Mouse (Mus musculus): ENCODE measurements around the gene Fam193a. TPM values are rescaled to one million over a fixed set of nuclear protein-coding genes. Genes with fewer than 3 reads are reported as not detected.

Fam193a gene
- total RNA-seq, 2 experiments from 2014 or later: 20.1 to 33.6 TPM

GRCm38 (mm10) chr5:34372541-34372940 is 2.8 kb downstream of the Fam193a start:
- ATAC-seq (replicated peaks; ENCODE audit: low FRiP score, low TSS enrichment, poor library complexity, severe bottlenecking): no peak

- peak; percentile 70 for ATAC-seq (replicated peaks; ENCODE audit: low FRiP score, low TSS enrichment, poor library complexity, severe bottlenecking)
These were observed 9.1 kb downstream of the Fam193a start for GRCm38 (mm10) chr5:34378787-34379186.

- no peak for ATAC-seq (replicated peaks; ENCODE audit: low FRiP score, low TSS enrichment, poor library complexity, severe bottlenecking)
These were observed 12.0 kb downstream of the Fam193a start for GRCm38 (mm10) chr5:34381700-34382099.

- ATAC-seq (replicated peaks; ENCODE audit: low FRiP score, low TSS enrichment, poor library complexity, severe bottlenecking): no peak
These were observed 15.9 kb downstream of the Fam193a start for GRCm38 (mm10) chr5:34385616-34386015.

- no peak for ATAC-seq (replicated peaks; ENCODE audit: low FRiP score, low TSS enrichment, poor library complexity, severe bottlenecking)
These were observed 17.0 kb downstream of the Fam193a start for GRCm38 (mm10) chr5:34386744-34387143.

- no peak for ATAC-seq (replicated peaks; ENCODE audit: low FRiP score, low TSS enrichment, poor library complexity, severe bottlenecking)
These were observed 23.5 kb downstream of the Fam193a start for GRCm38 (mm10) chr5:34393251-34393650.

GRCm38 (mm10) chr5:34395347-34395746 is 25.6 kb downstream of the Fam193a start:
- ATAC-seq (replicated peaks; ENCODE audit: low FRiP score, low TSS enrichment, poor library complexity, severe bottlenecking): no peak

- ATAC-seq (replicated peaks; ENCODE audit: low FRiP score, low TSS enrichment, poor library complexity, severe bottlenecking): no peak
These were observed 26.3 kb downstream of the Fam193a start for GRCm38 (mm10) chr5:34395850-34396540.

- no peak for ATAC-seq (replicated peaks; ENCODE audit: low FRiP score, low TSS enrichment, poor library complexity, severe bottlenecking)
These were observed 28.1 kb downstream of the Fam193a start for GRCm38 (mm10) chr5:34397866-34398265.

- no peak for ATAC-seq (replicated peaks; ENCODE audit: low FRiP score, low TSS enrichment, poor library complexity, severe bottlenecking)
These were observed 28.6 kb downstream of the Fam193a start for GRCm38 (mm10) chr5:34398326-34398725.

GRCm38 (mm10) chr5:34407366-34407918 is 37.7 kb downstream of the Fam193a start:
- no peak for ATAC-seq (replicated peaks; ENCODE audit: low FRiP score, low TSS enrichment, poor library complexity, severe bottlenecking)

- no peak for ATAC-seq (replicated peaks; ENCODE audit: low FRiP score, low TSS enrichment, poor library complexity, severe bottlenecking)
These were observed 39.3 kb downstream of the Fam193a start for GRCm38 (mm10) chr5:34409002-34409401.

- ATAC-seq (replicated peaks; ENCODE audit: low FRiP score, low TSS enrichment, poor library complexity, severe bottlenecking): peak; percentile 52; the same call in 1 of the 2 replicates
These were observed 41.1 kb downstream of the Fam193a start for GRCm38 (mm10) chr5:34410819-34411218.

GRCm38 (mm10) chr5:34413921-34414320 is 44.2 kb downstream of the Fam193a start:
- ATAC-seq (replicated peaks; ENCODE audit: low FRiP score, low TSS enrichment, poor library complexity, severe bottlenecking): no peak

GRCm38 (mm10) chr5:34417251-34418008 is 47.7 kb downstream of the Fam193a start:
- ATAC-seq (replicated peaks; ENCODE audit: low FRiP score, low TSS enrichment, poor library complexity, severe bottlenecking): no peak

GRCm38 (mm10) chr5:34419188-34419587 is 49.5 kb downstream of the Fam193a start:
- ATAC-seq (replicated peaks; ENCODE audit: low FRiP score, low TSS enrichment, poor library complexity, severe bottlenecking): no peak

GRCm38 (mm10) chr5:34430776-34431175 is 61.0 kb downstream of the Fam193a start:
- no peak for ATAC-seq (replicated peaks; ENCODE audit: low FRiP score, low TSS enrichment, poor library complexity, severe bottlenecking)

- no peak for ATAC-seq (replicated peaks; ENCODE audit: low FRiP score, low TSS enrichment, poor library complexity, severe bottlenecking)
These were observed 64.1 kb downstream of the Fam193a start for GRCm38 (mm10) chr5:34433786-34434185.

- ATAC-seq (replicated peaks; ENCODE audit: low FRiP score, low TSS enrichment, poor library complexity, severe bottlenecking): no peak
These were observed 64.5 kb downstream of the Fam193a start for GRCm38 (mm10) chr5:34434241-34434640.

- ATAC-seq (replicated peaks; ENCODE audit: low FRiP score, low TSS enrichment, poor library complexity, severe bottlenecking): no peak
These were observed 68.3 kb downstream of the Fam193a start for GRCm38 (mm10) chr5:34438052-34438451.

- no peak for ATAC-seq (replicated peaks; ENCODE audit: low FRiP score, low TSS enrichment, poor library complexity, severe bottlenecking)
These were observed 68.9 kb downstream of the Fam193a start for GRCm38 (mm10) chr5:34438659-34439058.
